ENCODE assay signal across 12 mouse cellular contexts in the genomic region with DNA sequence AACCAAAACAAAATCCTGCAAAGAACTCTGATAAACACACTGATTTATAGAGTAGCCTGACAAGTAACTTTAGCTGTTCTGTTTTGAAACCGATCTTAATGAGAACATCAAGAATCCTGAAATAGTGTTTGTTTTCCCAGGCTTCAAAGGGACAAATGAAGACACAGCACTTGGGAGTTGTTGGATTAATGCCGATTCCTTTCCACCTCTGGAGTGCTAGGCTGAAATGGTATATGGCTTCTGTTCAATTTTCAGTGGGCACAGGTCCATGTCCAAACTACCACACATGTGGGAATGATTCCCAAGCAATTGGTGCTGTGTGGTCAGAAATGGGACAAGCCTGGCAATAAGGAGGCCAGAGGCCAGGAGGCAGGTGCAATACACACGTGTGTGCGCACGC. TPM values are rescaled to one million over a fixed set of nuclear protein-coding genes. Genes with fewer than 3 reads are reported as not detected.
DNase-seq lines count a peak whose midpoint lies in the region; ATAC-seq and TF ChIP-seq lines count a peak whose summit lies in the region.
"Had no signal": no experiment of that assay in that cellular context is flagged by ENCODE, and none has a peak within 500 bp of the region (broad histone marks: within the 10 kb centered on the region; RNA-seq: fewer than 3 reads in every experiment).

No protein-coding gene starts in this region.

- peaks cover 59% of the 10 kb centered on the region for H3K4me1 ChIP-seq in forebrain, embryonic 10.5 days
- no peaks in the 10 kb centered on the region; the same call in 1 of the 2 replicates for H3K4me1 ChIP-seq in forebrain, embryonic 11.5 days (replicated peaks; ENCODE audit: control insufficient read depth, insufficient read depth, low read length)
- H3K4me1 ChIP-seq in lung, adult 2 months (ENCODE audit: control insufficient read depth, insufficient read depth, low read length), result peaks cover 10% of the 10 kb centered on the region
- H3K4me1 ChIP-seq in lung, postnatal 0 days (ENCODE audit: insufficient read depth, low read depth, low read length), result peaks cover 7% of the 10 kb centered on the region; the same call in 1 of the 2 replicates
- H3K4me1 ChIP-seq in kidney, embryonic 15.5 days, result peaks cover 33% of the 10 kb centered on the region
- no peaks in the 10 kb centered on the region for H3K4me1 ChIP-seq in intestine, postnatal 0 days (replicated peaks; ENCODE audit: control insufficient read depth, insufficient read depth, low read length)

- intact Hi-C loops in left cerebral cortex, postnatal 36 days (cut with DNase I), result no loop called here

- H3K9me3 ChIP-seq in forebrain, embryonic 10.5 days, result no peaks in the 10 kb centered on the region
- no peaks in the 10 kb centered on the region for H3K9me3 ChIP-seq in forebrain, embryonic 11.5 days (ENCODE audit: control insufficient read depth, low read length)
- H3K9me3 ChIP-seq in lung, postnatal 0 days (ENCODE audit: low read length), result no peaks in the 10 kb centered on the region
- no peaks in the 10 kb centered on the region for H3K9me3 ChIP-seq in kidney, embryonic 15.5 days (replicated peaks)
- H3K9me3 ChIP-seq in intestine, postnatal 0 days (ENCODE audit: control insufficient read depth), result no peaks in the 10 kb centered on the region

- TF ChIP-seq CTCF in lung, adult 2 months (IDR thresholded peaks at IDR 0.05; ENCODE audit: insufficient read depth, low read length), result no peak
- TF ChIP-seq CTCF in lung, postnatal 0 days (IDR thresholded peaks at IDR 0.05), result no peak
- TF ChIP-seq CTCF in intestine, postnatal 0 days (IDR thresholded peaks at IDR 0.05; ENCODE audit: low read depth), result no peak

- H3K4me3 ChIP-seq in forebrain, embryonic 10.5 days, result no peak overlapping the region
- no peak overlapping the region for H3K4me3 ChIP-seq in forebrain, embryonic 11.5 days (ENCODE audit: low read depth, low read length)
- no peak overlapping the region for H3K4me3 ChIP-seq in lung, adult 2 months (replicated peaks; ENCODE audit: extremely low read depth, low read depth, low read length)
- no peak overlapping the region for H3K4me3 ChIP-seq in lung, postnatal 0 days (ENCODE audit: low read depth, low read length)
- no peak overlapping the region for H3K4me3 ChIP-seq in kidney, embryonic 15.5 days (replicated peaks)
- no peak overlapping the region for H3K4me3 ChIP-seq in intestine, postnatal 0 days (ENCODE audit: low read depth, low read length)

- TF ChIP-seq POLR2A in lung, adult 2 months (IDR thresholded peaks at IDR 0.05; ENCODE audit: borderline replicate concordance, extremely low read depth, low read depth, low read length), result no peak

- no peak for ATAC-seq in forebrain, embryonic 11.5 days (replicated peaks; ENCODE audit: low FRiP score)
- no peak for ATAC-seq in lung, postnatal 0 days
- no peak for ATAC-seq in kidney, embryonic 15.5 days (replicated peaks; ENCODE audit: low FRiP score)
- ATAC-seq in intestine, postnatal 0 days, result no peak
- ATAC-seq: intestine, embryonic 16.5 days had no signal

- H3K27ac ChIP-seq in forebrain, embryonic 10.5 days, result peak overlapping the region; percentile 49; the same call in 1 of the 2 replicates
- no peak overlapping the region for H3K27ac ChIP-seq in forebrain, embryonic 11.5 days (ENCODE audit: low read depth, low read length)
- H3K27ac ChIP-seq in lung, postnatal 0 days (ENCODE audit: low read length), result no peak overlapping the region
- H3K27ac ChIP-seq in kidney, embryonic 15.5 days, result 0 out of 2 replicates have a peak overlapping the region, but pooled peaks have one; percentile 38
- no peak overlapping the region for H3K27ac ChIP-seq in intestine, postnatal 0 days (ENCODE audit: low read depth, low read length)
- H3K27ac ChIP-seq: liver, embryonic 14.5 days had no signal

- no peak overlapping the region for H3K4me2 ChIP-seq in forebrain, embryonic 11.5 days (ENCODE audit: low read depth, low read length, severe bottlenecking)
- no peak overlapping the region for H3K4me2 ChIP-seq in lung, postnatal 0 days (replicated peaks; ENCODE audit: low read depth, low read length)
- no peak overlapping the region for H3K4me2 ChIP-seq in kidney, embryonic 15.5 days
- H3K4me2 ChIP-seq in intestine, postnatal 0 days (replicated peaks; ENCODE audit: low read depth), result no peak overlapping the region

- 86% methylated on average over 5 of the region's 5 CpGs for WGBS in forebrain, embryonic 10.5 days
- 84% methylated on average over 5 of the region's 5 CpGs for WGBS in forebrain, embryonic 11.5 days
- WGBS in lung, adult 2 months, result 69% methylated on average over 5 of the region's 5 CpGs
- WGBS in lung, postnatal 0 days, result 73% methylated on average over 5 of the region's 5 CpGs
- 54% methylated on average over 5 of the region's 5 CpGs for WGBS in kidney, embryonic 15.5 days
- 83% methylated on average over 5 of the region's 5 CpGs for WGBS in intestine, postnatal 0 days

- no peak overlapping the region; the same call in 1 of the 2 replicates for H3K9ac ChIP-seq in forebrain, embryonic 11.5 days (ENCODE audit: low read length)
- H3K9ac ChIP-seq in lung, postnatal 0 days (replicated peaks; ENCODE audit: low read depth), result no peak overlapping the region
- no peak overlapping the region for H3K9ac ChIP-seq in kidney, embryonic 15.5 days
- H3K9ac ChIP-seq in intestine, postnatal 0 days (ENCODE audit: low read depth, low read length), result no peak overlapping the region
- H3K9ac ChIP-seq: liver, embryonic 14.5 days had no signal

- H3K27me3 ChIP-seq in forebrain, embryonic 10.5 days (ENCODE audit: poor library complexity, severe bottlenecking), result 0 out of 2 replicates have a peak, but pooled peaks cover 3% of the 10 kb centered on the region
- H3K27me3 ChIP-seq in forebrain, embryonic 11.5 days (ENCODE audit: control insufficient read depth, insufficient read depth, low read length), result no peaks in the 10 kb centered on the region
- no peaks in the 10 kb centered on the region for H3K27me3 ChIP-seq in lung, postnatal 0 days (replicated peaks; ENCODE audit: insufficient read depth, low read length)
- no peaks in the 10 kb centered on the region for H3K27me3 ChIP-seq in kidney, embryonic 15.5 days
- H3K27me3 ChIP-seq in intestine, postnatal 0 days (replicated peaks; ENCODE audit: control insufficient read depth, insufficient read depth, low read length), result no peaks in the 10 kb centered on the region

- H3K36me3 ChIP-seq in forebrain, embryonic 10.5 days (replicated peaks), result peaks cover 10% of the 10 kb centered on the region
- H3K36me3 ChIP-seq in forebrain, embryonic 11.5 days (ENCODE audit: control insufficient read depth, insufficient read depth, low read length), result no peaks in the 10 kb centered on the region
- H3K36me3 ChIP-seq in lung, postnatal 0 days (ENCODE audit: insufficient read depth, low read length), result no peaks in the 10 kb centered on the region; the same call in 1 of the 2 replicates
- H3K36me3 ChIP-seq in kidney, embryonic 15.5 days, result peaks cover 13% of the 10 kb centered on the region
- no peaks in the 10 kb centered on the region for H3K36me3 ChIP-seq in intestine, postnatal 0 days (ENCODE audit: control insufficient read depth, insufficient read depth)

- no peak for DNase-seq in forebrain, embryonic 10.5 days (ENCODE audit: extremely low spot score, low spot score)
- no peak for DNase-seq in forebrain, embryonic 11.5 days (ENCODE audit: low spot score)
- peak; percentile 18 for DNase-seq in lung, adult 2 months
- DNase-seq in lung, postnatal 0 days (ENCODE audit: low spot score), result no peak
- DNase-seq in lung, postnatal 36 days, result peak; percentile 24
- no peak for DNase-seq in left cerebral cortex, postnatal 36 days (ENCODE audit: low spot score in 2 of 2)
- DNase-seq: right cerebral cortex, postnatal 4 days; thymus, adult 18-20 months had no signal

- TF ChIP-seq EP300 in lung, postnatal 0 days (IDR thresholded peaks at IDR 0.05), result no peak

RNA-seq across cellular contexts. Expression of a gene that starts 3.7 kb away (rescaled TPM):
- 3.0 and 3.6 TPM in 2 replicates for polyA plus RNA-seq in forebrain, embryonic 10.5 days (2016; fragmentation: Nextera tagmentation; extraction: Ambion mirVana)
- polyA plus RNA-seq in forebrain, embryonic 11.5 days (2014; fragmentation: Nextera tagmentation; extraction: Ambion mirVana), result 4.5 and 5.3 TPM in 2 replicates
- 3.1 and 6.0 TPM in 2 replicates for polyA plus RNA-seq in lung, adult 2 months (2012; rRNA removed)
- polyA plus RNA-seq in lung, postnatal 0 days (2015; fragmentation: Nextera tagmentation; extraction: Ambion mirVana), result 4.9 and 5.2 TPM in 2 replicates
- polyA plus RNA-seq in kidney, embryonic 15.5 days (2015; fragmentation: Nextera tagmentation; extraction: Ambion mirVana), result 6.2 and 6.7 TPM in 2 replicates
- total RNA-seq in left cerebral cortex, postnatal 36 days (2021), result 10 to 100 TPM; 74.0 TPM
- polyA plus RNA-seq in intestine, postnatal 0 days (2015; fragmentation: Nextera tagmentation; extraction: Ambion mirVana), result 2.4 TPM in 2 replicates

Comparison
In these comparisons a context has a peak if more than half of its experiments do, and no peak if none do; other contexts are left out.
1. DNase-seq: peak in lung, adult 2 months (single experiment) and lung, postnatal 36 days (single experiment); none in forebrain, embryonic 10.5 days (single experiment), forebrain, embryonic 11.5 days (single experiment), lung, postnatal 0 days (single experiment) and left cerebral cortex, postnatal 36 days (0 of 2).
2. H3K27ac ChIP-seq: peak in forebrain, embryonic 10.5 days (single experiment) and kidney, embryonic 15.5 days (single experiment); none in forebrain, embryonic 11.5 days (single experiment), lung, postnatal 0 days (single experiment) and intestine, postnatal 0 days (single experiment).